Mouse (Mus musculus): ENCODE data around the gene Usp21. TPM values are rescaled to one million over a fixed set of nuclear protein-coding genes. Genes with fewer than 3 reads are reported as not detected.
"Not testable (repeated sequence)": the region's sequence is repeated elsewhere in the genome, so short reads cannot be mapped to it uniquely, and the experiment has no call there.

Gene Usp21
- polyA plus RNA-seq, 1 experiment = 40.9 TPM

DNA sequence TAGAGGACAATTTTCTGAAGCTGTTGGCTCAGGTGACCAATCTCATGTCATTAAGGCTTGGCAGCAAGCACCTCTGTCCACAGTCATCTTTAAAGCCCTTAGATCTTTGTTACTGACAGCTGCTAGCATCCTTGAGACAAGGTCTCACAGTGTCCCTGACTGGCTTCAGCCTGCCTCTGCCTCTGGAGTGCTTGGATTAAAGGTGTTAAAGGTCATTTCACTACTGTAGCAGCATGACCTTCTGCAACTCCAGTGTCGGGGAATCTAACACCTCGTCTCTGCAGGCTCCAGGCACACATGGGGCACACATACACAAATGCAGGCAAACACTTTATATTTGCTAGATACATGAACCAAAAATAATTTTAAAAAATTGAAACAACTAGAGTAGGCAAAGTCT lies 37.8 kb upstream of the Usp21 start:
- peaks cover 1% of the 10 kb centered on the region; the same call in 1 of the 2 replicates for H3K4me1 ChIP-seq (ENCODE audit: control insufficient read depth, insufficient read depth, insufficient read length)
- 92% methylated on average over 2 of the region's 2 CpGs for WGBS
- H3K27ac ChIP-seq (ENCODE audit: insufficient read depth, low read length) = no peak overlapping the region
- TF ChIP-seq POLR2A (IDR thresholded peaks at IDR 0.05; ENCODE audit: low read depth, low read length) = no peak
- no peak for TF ChIP-seq CTCF (IDR thresholded peaks at IDR 0.05; ENCODE audit: extremely low read depth, insufficient read depth, insufficient read length, insufficient replicate concordance)
- DNase-seq (ENCODE audit: low read depth in 1 of 2, low spot score in 2 of 2) = no peak
- H3K27me3 ChIP-seq (ENCODE audit: control insufficient read depth, insufficient read depth, low read length) = no peaks in the 10 kb centered on the region
- H3K36me3 ChIP-seq (ENCODE audit: control insufficient read depth, insufficient read depth, low read length) = no peaks in the 10 kb centered on the region
- no peak overlapping the region for H3K4me3 ChIP-seq (ENCODE audit: extremely low read depth, insufficient read depth, insufficient read length)

DNA sequence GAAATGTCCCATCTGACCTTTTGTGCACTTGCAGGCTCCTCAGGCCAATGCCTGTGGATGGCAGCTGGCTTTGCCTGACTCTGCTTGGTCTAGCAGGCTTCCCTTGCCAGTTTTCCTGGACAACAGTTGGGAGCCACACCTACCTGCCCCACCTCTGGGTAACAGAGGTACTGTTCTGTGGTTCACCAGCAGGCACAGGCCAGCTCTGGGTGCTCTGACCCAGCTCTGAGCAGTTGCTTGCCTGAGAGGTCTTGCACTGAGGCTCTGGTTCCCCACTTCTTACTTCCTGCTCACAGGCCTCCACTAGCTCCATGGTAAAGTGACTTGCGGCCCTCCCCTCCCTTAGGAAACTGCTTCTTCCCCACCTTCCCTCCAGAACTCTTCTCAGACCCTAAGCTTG lies 34.2 kb upstream of the Usp21 start:
- WGBS = 79% methylated on average over 1 of the region's 1 CpGs

DNA sequence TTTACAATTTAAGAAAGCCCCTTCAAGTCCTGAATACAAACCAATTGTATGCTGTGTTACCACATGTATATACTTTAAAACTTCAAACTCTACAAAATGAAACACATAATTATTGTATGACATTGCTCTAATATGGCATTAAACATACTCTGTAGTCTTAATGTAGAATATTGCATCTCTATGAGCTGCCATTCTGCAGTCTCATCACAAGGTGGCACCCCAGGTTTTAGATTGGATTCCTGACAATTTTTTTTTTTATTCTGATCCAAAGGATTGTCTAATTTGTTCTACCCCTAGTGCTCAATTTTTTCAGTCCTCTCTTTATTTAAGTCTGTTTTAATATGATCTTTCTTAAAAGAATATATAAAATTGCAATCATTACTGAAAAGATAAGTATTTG lies 33.6 kb upstream of the Usp21 start:
- TF ChIP-seq POLR2A (IDR thresholded peaks at IDR 0.05; ENCODE audit: low read depth, low read length) (no peak), CTCF (IDR thresholded peaks at IDR 0.05; ENCODE audit: extremely low read depth, insufficient read depth, insufficient read length, insufficient replicate concordance) (no peak)
- Histone ChIP-seq H3K4me1 (ENCODE audit: control insufficient read depth, insufficient read depth, insufficient read length) (no peaks in the 10 kb centered on the region), H3K4me3 (ENCODE audit: extremely low read depth, insufficient read depth, insufficient read length) (no peak overlapping the region), H3K36me3 (ENCODE audit: control insufficient read depth, insufficient read depth, low read length) (no peaks in the 10 kb centered on the region), H3K27me3 (ENCODE audit: control insufficient read depth, insufficient read depth, low read length) (no peaks in the 10 kb centered on the region), H3K27ac (ENCODE audit: insufficient read depth, low read length) (no peak overlapping the region)
- DNase-seq (ENCODE audit: low read depth in 1 of 2, low spot score in 2 of 2) = no peak

More for the DNA sequence above, 34.2 kb upstream of the Usp21 start:
- no peak overlapping the region for H3K4me3 ChIP-seq (ENCODE audit: extremely low read depth, insufficient read depth, insufficient read length)
- TF ChIP-seq CTCF (IDR thresholded peaks at IDR 0.05; ENCODE audit: extremely low read depth, insufficient read depth, insufficient read length, insufficient replicate concordance) (no peak), POLR2A (IDR thresholded peaks at IDR 0.05; ENCODE audit: low read depth, low read length) (no peak)
- no peak for DNase-seq (ENCODE audit: low read depth in 1 of 2, low spot score in 2 of 2)
- H3K27ac ChIP-seq (ENCODE audit: insufficient read depth, low read length) = no peak overlapping the region
- no peaks in the 10 kb centered on the region for H3K27me3 ChIP-seq (ENCODE audit: control insufficient read depth, insufficient read depth, low read length)
- no peaks in the 10 kb centered on the region for H3K4me1 ChIP-seq (ENCODE audit: control insufficient read depth, insufficient read depth, insufficient read length)
- H3K36me3 ChIP-seq (ENCODE audit: control insufficient read depth, insufficient read depth, low read length) = no peaks in the 10 kb centered on the region

DNA sequence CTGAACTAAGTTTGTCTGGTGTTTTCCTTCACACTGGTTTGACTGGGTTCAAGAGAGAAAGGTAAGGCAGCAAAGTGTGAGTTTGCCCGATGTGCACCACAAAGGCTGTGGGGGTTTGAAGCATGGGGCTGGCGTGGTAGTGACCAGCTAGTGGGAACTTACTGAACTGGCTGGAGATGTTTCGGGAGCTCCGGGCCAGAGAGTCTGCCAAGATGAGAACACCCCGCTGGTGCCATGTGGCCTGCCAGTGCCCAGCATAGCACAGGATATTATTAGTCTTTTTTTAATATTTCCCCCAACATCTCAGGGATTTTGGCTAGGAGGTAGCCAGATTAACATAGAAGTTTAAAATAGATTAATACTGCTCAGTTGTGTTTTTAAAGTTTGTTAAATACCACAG lies 32.4 kb upstream of the Usp21 start:
- TF ChIP-seq POLR2A (IDR thresholded peaks at IDR 0.05; ENCODE audit: low read depth, low read length) (no peak), CTCF (IDR thresholded peaks at IDR 0.05; ENCODE audit: extremely low read depth, insufficient read depth, insufficient read length, insufficient replicate concordance) (no peak)
- no peak overlapping the region for H3K4me3 ChIP-seq (ENCODE audit: extremely low read depth, insufficient read depth, insufficient read length)

DNA sequence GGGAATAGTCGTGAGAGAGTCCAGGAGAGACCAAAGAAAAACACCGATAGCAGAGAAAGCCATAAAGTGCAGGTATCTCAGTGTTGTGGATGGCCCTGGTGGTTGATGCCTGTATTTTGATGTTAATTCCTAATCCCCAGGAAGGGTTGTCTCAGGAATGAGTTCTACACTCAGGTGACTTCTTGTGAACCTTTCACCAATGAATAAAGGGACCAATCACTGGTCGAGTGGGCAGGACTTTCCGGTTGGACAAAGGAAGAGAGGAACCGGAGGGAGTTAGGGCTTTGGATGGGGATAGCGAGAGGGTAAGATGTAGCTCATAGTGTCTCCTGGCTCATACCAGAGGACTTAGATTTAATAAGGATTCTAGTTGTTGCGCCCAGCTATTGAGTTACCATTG lies 32.0 kb upstream of the Usp21 start:
- TF ChIP-seq CTCF (IDR thresholded peaks at IDR 0.05; ENCODE audit: extremely low read depth, insufficient read depth, insufficient read length, insufficient replicate concordance) (no peak), POLR2A (IDR thresholded peaks at IDR 0.05; ENCODE audit: low read depth, low read length) (no peak)
- Histone ChIP-seq H3K27me3 (ENCODE audit: control insufficient read depth, insufficient read depth, low read length) (no peaks in the 10 kb centered on the region), H3K36me3 (ENCODE audit: control insufficient read depth, insufficient read depth, low read length) (no peaks in the 10 kb centered on the region), H3K4me3 (ENCODE audit: extremely low read depth, insufficient read depth, insufficient read length) (no peak overlapping the region), H3K4me1 (ENCODE audit: control insufficient read depth, insufficient read depth, insufficient read length) (no peaks in the 10 kb centered on the region), H3K27ac (ENCODE audit: insufficient read depth, low read length) (no peak overlapping the region)
- 56% methylated on average over 7 of the region's 7 CpGs for WGBS
- DNase-seq (ENCODE audit: low read depth in 1 of 2, low spot score in 2 of 2) = no peak

More for the DNA sequence above, 32.4 kb upstream of the Usp21 start:
- no peaks in the 10 kb centered on the region for H3K36me3 ChIP-seq (ENCODE audit: control insufficient read depth, insufficient read depth, low read length)
- no peak for DNase-seq (ENCODE audit: low read depth in 1 of 2, low spot score in 2 of 2)
- H3K27me3 ChIP-seq (ENCODE audit: control insufficient read depth, insufficient read depth, low read length) = no peaks in the 10 kb centered on the region
- no peaks in the 10 kb centered on the region for H3K4me1 ChIP-seq (ENCODE audit: control insufficient read depth, insufficient read depth, insufficient read length)
- H3K27ac ChIP-seq (ENCODE audit: insufficient read depth, low read length) = no peak overlapping the region
- WGBS = 71% methylated on average over 5 of the region's 5 CpGs

DNA sequence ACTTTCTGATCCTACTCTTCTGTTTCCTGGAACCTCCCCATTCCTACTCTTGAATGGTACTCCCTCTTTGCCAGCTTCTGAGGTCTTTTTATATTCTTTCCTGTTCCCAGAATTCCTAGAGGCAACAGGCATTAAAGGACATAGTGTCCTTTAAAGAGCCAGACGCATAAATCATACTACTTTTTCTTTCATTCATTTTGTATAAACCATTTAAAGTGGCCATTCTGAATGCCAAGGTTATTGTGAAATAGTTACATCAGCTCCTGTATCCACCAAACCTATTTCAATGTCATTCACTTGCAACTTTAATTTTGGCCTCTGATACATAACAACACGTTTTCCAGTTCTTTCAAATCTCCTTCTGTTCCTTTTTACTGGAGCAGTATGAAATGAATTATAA lies 21.5 kb upstream of the Usp21 start:
- no peak for DNase-seq (ENCODE audit: low read depth in 1 of 2, low spot score in 2 of 2)
- WGBS = 72% methylated on average over 2 of the region's 2 CpGs
- no peaks in the 10 kb centered on the region for H3K4me1 ChIP-seq (ENCODE audit: control insufficient read depth, insufficient read depth, insufficient read length)
- TF ChIP-seq POLR2A (IDR thresholded peaks at IDR 0.05; ENCODE audit: low read depth, low read length) (no peak), CTCF (IDR thresholded peaks at IDR 0.05; ENCODE audit: extremely low read depth, insufficient read depth, insufficient read length, insufficient replicate concordance) (no peak)
- H3K4me3 ChIP-seq (ENCODE audit: extremely low read depth, insufficient read depth, insufficient read length) = no peak overlapping the region
- no peaks in the 10 kb centered on the region for H3K36me3 ChIP-seq (ENCODE audit: control insufficient read depth, insufficient read depth, low read length)
- no peaks in the 10 kb centered on the region for H3K27me3 ChIP-seq (ENCODE audit: control insufficient read depth, insufficient read depth, low read length)
- H3K27ac ChIP-seq (ENCODE audit: insufficient read depth, low read length) = no peak overlapping the region

DNA sequence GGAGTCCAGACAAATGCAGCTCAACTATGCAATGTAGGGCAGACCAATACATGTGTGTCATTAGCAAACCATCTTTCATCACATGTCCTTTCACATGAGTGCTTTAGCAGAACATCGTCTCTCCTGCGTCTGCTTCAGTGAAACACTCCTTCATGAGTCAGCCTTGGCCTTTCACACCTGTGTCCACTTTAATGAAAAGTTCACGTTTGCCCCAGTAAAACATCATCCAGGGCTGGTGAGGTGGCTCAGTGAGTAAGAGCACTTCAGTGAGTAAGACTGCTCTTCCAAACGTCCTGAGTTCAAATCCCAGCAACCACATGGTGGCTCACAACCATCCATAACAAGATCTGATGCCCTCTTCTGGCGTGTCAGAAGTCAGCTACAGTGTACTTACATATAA lies 18.4 kb upstream of the Usp21 start:
- not testable (repeated sequence) for H3K4me1 ChIP-seq (ENCODE audit: control insufficient read depth, insufficient read depth, insufficient read length); DNase-seq (ENCODE audit: low read depth in 1 of 2, low spot score in 2 of 2); H3K27me3 ChIP-seq (ENCODE audit: control insufficient read depth, insufficient read depth, low read length); H3K36me3 ChIP-seq (ENCODE audit: control insufficient read depth, insufficient read depth, low read length); H3K27ac ChIP-seq (ENCODE audit: insufficient read depth, low read length); H3K4me3 ChIP-seq (ENCODE audit: extremely low read depth, insufficient read depth, insufficient read length)
- WGBS = 72% methylated on average over 5 of the region's 5 CpGs

Data from spleen, adult 2 months (tissue).